ENCODE assay signal across 20 mouse cellular contexts in genomic region chr17:47427316-47427715, GRCm38 (mm10). TPM values are rescaled to one million over a fixed set of nuclear protein-coding genes. Genes with fewer than 3 reads are reported as not detected.
DNase-seq lines count a peak whose midpoint lies in the region; ATAC-seq and TF ChIP-seq lines count a peak whose summit lies in the region.
"Had no signal": no experiment of that assay in that cellular context is flagged by ENCODE, and none has a peak within 500 bp of the region (broad histone marks: within the 10 kb centered on the region; RNA-seq: fewer than 3 reads in every experiment).

No protein-coding gene starts in this region.

- intact Hi-C loops in left cerebral cortex, postnatal 14 days (cut with DNase I) = no loop called here

- no peaks in the 10 kb centered on the region; the same call in 1 of the 2 replicates for H3K27me3 ChIP-seq in forebrain, postnatal 0 days (ENCODE audit: insufficient read depth, low read length)
- no peaks in the 10 kb centered on the region for H3K27me3 ChIP-seq in forebrain, embryonic 16.5 days (replicated peaks; ENCODE audit: control insufficient read depth, insufficient read depth, low read length)
- no peaks in the 10 kb centered on the region for H3K27me3 ChIP-seq in lung, embryonic 14.5 days (ENCODE audit: insufficient read depth, low read length)
- 0 out of 2 replicates have a peak, but pooled peaks cover 6% of the 10 kb centered on the region for H3K27me3 ChIP-seq in midbrain, embryonic 10.5 days (ENCODE audit: low read depth, poor library complexity, severe bottlenecking)
- H3K27me3 ChIP-seq: hindbrain, embryonic 12.5 days had no signal

- peak; percentile 26; the same call in 1 of the 2 replicates for TF ChIP-seq CTCF in forebrain, postnatal 0 days (IDR thresholded peaks at IDR 0.05; ENCODE audit: low read depth)
- TF ChIP-seq CTCF in lung, embryonic 14.5 days (IDR thresholded peaks at IDR 0.05; ENCODE audit: low read depth) = peak; percentile 46

- H3K4me2 ChIP-seq in forebrain, postnatal 0 days (ENCODE audit: low read depth) = no peak overlapping the region
- no peak overlapping the region for H3K4me2 ChIP-seq in forebrain, embryonic 16.5 days (ENCODE audit: low read length)
- no peak overlapping the region for H3K4me2 ChIP-seq in lung, embryonic 14.5 days
- H3K4me2 ChIP-seq: hindbrain, embryonic 12.5 days; limb, embryonic 12.5 days had no signal

- no peak for DNase-seq in forebrain, postnatal 0 days
- DNase-seq in lung, embryonic 14.5 days = no peak
- no peak for DNase-seq in lung, postnatal 10 days
- DNase-seq in A20 (ENCODE audit: low read depth, low spot score) = peak; percentile 42
- DNase-seq in midbrain, embryonic 10.5 days (ENCODE audit: low spot score) = no peak
- DNase-seq in left cerebral cortex, postnatal 14 days (ENCODE audit: low spot score in 2 of 2) = no peak
- DNase-seq: adrenal gland, postnatal 10 days; cerebellum, postnatal 10 days; heart, adult 2 months; kidney, adult 18-20 months had no signal

- no peaks in the 10 kb centered on the region for H3K4me1 ChIP-seq in forebrain, postnatal 0 days (ENCODE audit: insufficient read depth)
- H3K4me1 ChIP-seq in forebrain, embryonic 16.5 days (replicated peaks; ENCODE audit: control insufficient read depth, insufficient read depth, low read length) = no peaks in the 10 kb centered on the region
- H3K4me1 ChIP-seq in lung, embryonic 14.5 days (ENCODE audit: insufficient read depth) = peaks cover 4% of the 10 kb centered on the region; the same call in 1 of the 2 replicates
- H3K4me1 ChIP-seq in midbrain, embryonic 10.5 days = peaks cover 13% of the 10 kb centered on the region
- H3K4me1 ChIP-seq: limb, embryonic 12.5 days had no signal

- no peak for ATAC-seq in forebrain, postnatal 0 days
- ATAC-seq in forebrain, embryonic 16.5 days = no peak
- ATAC-seq in lung, embryonic 14.5 days (ENCODE audit: insufficient read depth) = no peak
- 0 out of 2 replicates have a peak, but pooled peaks have one; percentile 38 for ATAC-seq in granulocyte monocyte progenitor cell, adult 5-6 weeks (replicated peaks; ENCODE audit: poor library complexity, severe bottlenecking)
- ATAC-seq: forebrain, embryonic 14.5 days had no signal

- H3K9me3 ChIP-seq in forebrain, postnatal 0 days (ENCODE audit: low read length) = no peaks in the 10 kb centered on the region
- H3K9me3 ChIP-seq in forebrain, embryonic 16.5 days (ENCODE audit: control insufficient read depth, low read length) = no peaks in the 10 kb centered on the region
- H3K9me3 ChIP-seq in lung, embryonic 14.5 days (ENCODE audit: low read depth, low read length) = no peaks in the 10 kb centered on the region
- no peaks in the 10 kb centered on the region for H3K9me3 ChIP-seq in midbrain, embryonic 10.5 days (replicated peaks)
- H3K9me3 ChIP-seq: hindbrain, embryonic 12.5 days; limb, embryonic 12.5 days had no signal

- no peak overlapping the region for H3K27ac ChIP-seq in forebrain, postnatal 0 days (ENCODE audit: low read depth, low read length)
- H3K27ac ChIP-seq in forebrain, embryonic 16.5 days (ENCODE audit: low read length) = no peak overlapping the region
- no peak overlapping the region for H3K27ac ChIP-seq in lung, embryonic 14.5 days (ENCODE audit: low read depth)
- no peak overlapping the region for H3K27ac ChIP-seq in midbrain, embryonic 10.5 days (replicated peaks)
- H3K27ac ChIP-seq: heart, adult 2 months; hindbrain, embryonic 12.5 days; limb, embryonic 12.5 days had no signal

- no peaks in the 10 kb centered on the region for H3K36me3 ChIP-seq in forebrain, postnatal 0 days (ENCODE audit: insufficient read depth)
- no peaks in the 10 kb centered on the region for H3K36me3 ChIP-seq in forebrain, embryonic 16.5 days (ENCODE audit: control insufficient read depth, insufficient read depth)
- H3K36me3 ChIP-seq in lung, embryonic 14.5 days (ENCODE audit: insufficient read depth) = no peaks in the 10 kb centered on the region
- no peaks in the 10 kb centered on the region for H3K36me3 ChIP-seq in midbrain, embryonic 10.5 days
- H3K36me3 ChIP-seq: hindbrain, embryonic 12.5 days; limb, embryonic 12.5 days had no signal

- 78% methylated on average over 6 of the region's 6 CpGs for WGBS in forebrain, postnatal 0 days
- 69% methylated on average over 6 of the region's 6 CpGs for WGBS in forebrain, embryonic 16.5 days
- WGBS in lung, embryonic 14.5 days = 69% methylated on average over 6 of the region's 6 CpGs
- 68% methylated on average over 6 of the region's 6 CpGs for WGBS in midbrain, embryonic 10.5 days

- no peak overlapping the region for H3K9ac ChIP-seq in forebrain, postnatal 0 days
- no peak overlapping the region for H3K9ac ChIP-seq in forebrain, embryonic 16.5 days (replicated peaks; ENCODE audit: low read depth, low read length)
- no peak overlapping the region for H3K9ac ChIP-seq in lung, embryonic 14.5 days
- H3K9ac ChIP-seq: hindbrain, embryonic 12.5 days; limb, embryonic 12.5 days had no signal

- no peak overlapping the region for H3K4me3 ChIP-seq in forebrain, postnatal 0 days (ENCODE audit: low read depth, low read length)
- no peak overlapping the region for H3K4me3 ChIP-seq in forebrain, embryonic 16.5 days (replicated peaks; ENCODE audit: low read length)
- no peak overlapping the region for H3K4me3 ChIP-seq in lung, embryonic 14.5 days (ENCODE audit: low read depth, low read length)
- no peak overlapping the region for H3K4me3 ChIP-seq in midbrain, embryonic 10.5 days
- H3K4me3 ChIP-seq: heart, adult 2 months; hindbrain, embryonic 12.5 days; limb, embryonic 12.5 days; myocyte had no signal

RNA-seq across cellular contexts. Expression of gene AI661453, which starts 9.1 kb away (rescaled TPM):
- total RNA-seq in forebrain, postnatal 0 days (2014; rRNA removed) = 0.05 and 0.08 TPM in 2 replicates
- 0.22 TPM in 1 of 2 replicates, not detected in the other for polyA plus RNA-seq in forebrain, postnatal 0 days (2015; fragmentation: Nextera tagmentation; extraction: Ambion mirVana)
- polyA plus RNA-seq in forebrain, embryonic 16.5 days (2015; fragmentation: Nextera tagmentation; extraction: Ambion mirVana) = 0.19 and 0.22 TPM in 2 replicates
- polyA plus RNA-seq in lung, embryonic 14.5 days (2014; fragmentation: Nextera tagmentation; extraction: Ambion mirVana) = 2.4 TPM in 2 replicates
- 1.8 and 4.3 TPM in 2 replicates for total RNA-seq in granulocyte monocyte progenitor cell, adult 5-6 weeks (2014; fragmentation: Nextera tagmentation)
- 0.34 and 0.62 TPM in 2 replicates for total RNA-seq in granulocyte monocyte progenitor cell, adult 5-6 weeks (2017)
- 0.15 and 0.20 TPM in 2 replicates for polyA plus RNA-seq in midbrain, embryonic 10.5 days (2016; fragmentation: Nextera tagmentation; extraction: Ambion mirVana)
- total RNA-seq in left cerebral cortex, postnatal 14 days (2021) = under 1 TPM; 0.23 to 0.59 TPM

RNA-seq across cellular contexts. Expression of gene 1700001C19Rik, which starts 9.9 kb away (rescaled TPM):
- 0.14 and 0.31 TPM in 2 replicates for total RNA-seq in forebrain, postnatal 0 days (2014; rRNA removed)
- polyA plus RNA-seq in forebrain, postnatal 0 days (2015; fragmentation: Nextera tagmentation; extraction: Ambion mirVana) = 0.33 and 0.35 TPM in 2 replicates
- 0.55 and 0.86 TPM in 2 replicates for polyA plus RNA-seq in forebrain, embryonic 16.5 days (2015; fragmentation: Nextera tagmentation; extraction: Ambion mirVana)
- polyA plus RNA-seq in lung, embryonic 14.5 days (2014; fragmentation: Nextera tagmentation; extraction: Ambion mirVana) = 0.13 TPM in 1 of 2 replicates, not detected in the other
- total RNA-seq in granulocyte monocyte progenitor cell, adult 5-6 weeks (2014; fragmentation: Nextera tagmentation) = not detected in 2 replicates
- total RNA-seq in granulocyte monocyte progenitor cell, adult 5-6 weeks (2017) = 1.9 TPM in 1 of 2 replicates, not detected in the other
- polyA plus RNA-seq in midbrain, embryonic 10.5 days (2016; fragmentation: Nextera tagmentation; extraction: Ambion mirVana) = 0.21 and 0.33 TPM in 2 replicates
- total RNA-seq in left cerebral cortex, postnatal 14 days (2021) = not detected
- total RNA-seq: gastrocnemius, adult 8-10 months; heart, adult 2 months; neutrophil, adult 5-6 weeks had no signal
- polyA plus RNA-seq: lung, embryonic 16.5 days; myocyte had no signal

RNA-seq across cellular contexts. Expression of gene Guca1a, which starts 26.9 kb away (rescaled TPM):
- 0.23 TPM in 1 of 2 replicates, not detected in the other for total RNA-seq in forebrain, postnatal 0 days (2014; rRNA removed)
- 0.33 and 0.59 TPM in 2 replicates for polyA plus RNA-seq in forebrain, postnatal 0 days (2015; fragmentation: Nextera tagmentation; extraction: Ambion mirVana)
- polyA plus RNA-seq in forebrain, embryonic 16.5 days (2015; fragmentation: Nextera tagmentation; extraction: Ambion mirVana) = 0.67 TPM in 1 of 2 replicates, not detected in the other
- 1.6 and 1.7 TPM in 2 replicates for polyA plus RNA-seq in lung, embryonic 14.5 days (2014; fragmentation: Nextera tagmentation; extraction: Ambion mirVana)
- total RNA-seq in granulocyte monocyte progenitor cell, adult 5-6 weeks (2014; fragmentation: Nextera tagmentation) = 5.3 and 6.4 TPM in 2 replicates
- 6.3 and 6.7 TPM in 2 replicates for total RNA-seq in granulocyte monocyte progenitor cell, adult 5-6 weeks (2017)
- polyA plus RNA-seq in midbrain, embryonic 10.5 days (2016; fragmentation: Nextera tagmentation; extraction: Ambion mirVana) = 5.2 and 5.8 TPM in 2 replicates
- under 1 TPM in 1 of 2 experiments, not detected in 1; 0.40 TPM for total RNA-seq in left cerebral cortex, postnatal 14 days (2021)
- total RNA-seq: neutrophil, adult 5-6 weeks had no signal

RNA-seq across cellular contexts. Expression of gene Guca1b, which starts 42.1 kb away (rescaled TPM):
- 0.15 and 0.33 TPM in 2 replicates for total RNA-seq in forebrain, postnatal 0 days (2014; rRNA removed)
- polyA plus RNA-seq in forebrain, postnatal 0 days (2015; fragmentation: Nextera tagmentation; extraction: Ambion mirVana) = 0.18 TPM in 1 of 2 replicates, not detected in the other
- polyA plus RNA-seq in forebrain, embryonic 16.5 days (2015; fragmentation: Nextera tagmentation; extraction: Ambion mirVana) = 0.29 and 0.37 TPM in 2 replicates
- polyA plus RNA-seq in lung, embryonic 14.5 days (2014; fragmentation: Nextera tagmentation; extraction: Ambion mirVana) = 0.41 and 0.49 TPM in 2 replicates
- 0.47 and 0.80 TPM in 2 replicates for total RNA-seq in granulocyte monocyte progenitor cell, adult 5-6 weeks (2014; fragmentation: Nextera tagmentation)
- 0.43 TPM in 1 of 2 replicates, not detected in the other for total RNA-seq in granulocyte monocyte progenitor cell, adult 5-6 weeks (2017)
- 1.2 and 2.2 TPM in 2 replicates for polyA plus RNA-seq in midbrain, embryonic 10.5 days (2016; fragmentation: Nextera tagmentation; extraction: Ambion mirVana)
- under 1 TPM; 0.72 to 0.77 TPM for total RNA-seq in left cerebral cortex, postnatal 14 days (2021)
- total RNA-seq: ES-E14 had no signal

RNA-seq across cellular contexts. Expression of gene Mrps10, which starts 58.6 kb away (rescaled TPM):
- total RNA-seq in forebrain, postnatal 0 days (2014; rRNA removed) = 28.6 and 42.4 TPM in 2 replicates
- 75.0 and 83.5 TPM in 2 replicates for polyA plus RNA-seq in forebrain, postnatal 0 days (2015; fragmentation: Nextera tagmentation; extraction: Ambion mirVana)
- 72.2 and 74.1 TPM in 2 replicates for polyA plus RNA-seq in forebrain, embryonic 16.5 days (2015; fragmentation: Nextera tagmentation; extraction: Ambion mirVana)
- 84.1 and 86.9 TPM in 2 replicates for polyA plus RNA-seq in lung, embryonic 14.5 days (2014; fragmentation: Nextera tagmentation; extraction: Ambion mirVana)
- total RNA-seq in granulocyte monocyte progenitor cell, adult 5-6 weeks (2014; fragmentation: Nextera tagmentation) = 65.1 and 68.0 TPM in 2 replicates
- total RNA-seq in granulocyte monocyte progenitor cell, adult 5-6 weeks (2017) = 65.8 and 70.8 TPM in 2 replicates
- 83.8 and 84.2 TPM in 2 replicates for polyA plus RNA-seq in midbrain, embryonic 10.5 days (2016; fragmentation: Nextera tagmentation; extraction: Ambion mirVana)
- 10 to 100 TPM; 26.2 to 28.5 TPM for total RNA-seq in left cerebral cortex, postnatal 14 days (2021)
